Mouse (Mus musculus) stomach, postnatal 0 days (tissue): ENCODE measurements around the gene Reps1. TPM values are rescaled to one million over a fixed set of nuclear protein-coding genes. Genes with fewer than 3 reads are reported as not detected.
A peak's percentile ranks its signal among the peaks of the same experiment; 100 is the strongest.

Experiments used
- ATAC-seq: fragments of 200-750 bp; cut with Nextera tagmentation; 2 replicates; pipeline ENCODE4 v1.8.0; 2017; ENCODE audit not compliant: low FRiP score, low TSS enrichment
- DNase-seq: peaks from one replicate; pipeline ENCODE4 v3.0.0-alpha.2; 2016; ENCODE audit warnings: low spot score
- H3K27ac ChIP-seq: fragments of 300-500 bp; sonication (generic); replicated peaks from 2 replicates; pipeline ENCODE4 v1.5.1; 2014; ENCODE audit warnings: mild to moderate bottlenecking, control low read depth
- H3K27me3 ChIP-seq: fragments of 300-500 bp; sonication (generic); 2 replicates; pipeline ENCODE4 v1.6.1; 2014; ENCODE audit warnings: low read length; ENCODE audit not compliant: control insufficient read depth, insufficient read depth
- H3K36me3 ChIP-seq: fragments of 300-500 bp; sonication (generic); 2 replicates; pipeline ENCODE4 v1.6.1; 2014; ENCODE audit warnings: low read length, mixed read lengths; ENCODE audit not compliant: control insufficient read depth, insufficient read depth
- H3K4me1 ChIP-seq: fragments of 300-500 bp; sonication (generic); replicated peaks from 2 replicates; pipeline ENCODE4 v1.6.1; 2014; ENCODE audit warnings: antibody characterized with exemption; ENCODE audit not compliant: control insufficient read depth, insufficient read depth
- H3K4me2 ChIP-seq: fragments of 300-500 bp; sonication (generic); replicated peaks from 2 replicates; pipeline ENCODE4 v1.6.1; 2014; ENCODE audit warnings: low read depth, mild to moderate bottlenecking, control low read depth, moderate library complexity
- H3K4me3 ChIP-seq: fragments of 300-500 bp; sonication (generic); 2 replicates; pipeline ENCODE4 v1.5.1; 2014; ENCODE audit warnings: low read depth, low read length, control low read depth
- H3K9ac ChIP-seq: fragments of 300-500 bp; sonication (generic); 2 replicates; pipeline ENCODE4 v1.6.1; 2014; ENCODE audit warnings: mild to moderate bottlenecking, low read length, control low read depth, mixed read lengths
- H3K9me3 ChIP-seq: fragments of 300-500 bp; sonication (generic); 2 replicates; pipeline ENCODE4 v1.6.1; 2016; ENCODE audit warnings: low read length; ENCODE audit not compliant: control insufficient read depth
- CTCF ChIP-seq: IDR thresholded peaks from 2 replicates; pipeline ENCODE4 v1.5.1; 2016; ENCODE audit warnings: antibody characterized with exemption, low read depth, mild to moderate bottlenecking, moderate library complexity
- EP300 ChIP-seq: optimal IDR thresholded peaks from 2 replicates; pipeline ENCODE3; 2016; ENCODE audit warnings: antibody characterized with exemption
- WGBS: fragments of 180-500 bp; shearing (Covaris S2); extraction: QIAGEN DNeasy Blood & Tissue Kit; methylation state at CpG from one replicate; pipeline ENCODE4 v1.1.7; 2014; 5-methylcytosine and 5-hydroxymethylcytosine counted together
- polyA plus RNA-seq: library from polyadenylated mRNA; unstranded; fragments of >200 nt; fragmentation: Nextera tagmentation; extraction: Ambion mirVana; gene quantifications from 2 replicates; pipeline ENCODE4 v1.2.1, GENCODE M21; 2015

Gene Reps1
- polyA plus RNA-seq, 1 experiment from 2014 or later = 10.6 TPM

GRCm38 (mm10) chr10:18068880-18069279 is 13.2 kb downstream of the Reps1 start:
- Histone ChIP-seq H3K27me3 (no peaks in the 10 kb centered on the region), H3K9ac (no peak overlapping the region), H3K4me1 (0 out of 2 replicates have a peak, but pooled peaks cover 5% of the 10 kb centered on the region), H3K4me2 (no peak overlapping the region), H3K4me3 (no peak overlapping the region), H3K36me3 (no peaks in the 10 kb centered on the region), H3K9me3 (no peaks in the 10 kb centered on the region), H3K27ac (no peak overlapping the region)
- TF ChIP-seq CTCF (no peak), EP300 (no peak)
- DNase-seq = no peak
- no peak for ATAC-seq
- 75% methylated on average over 2 of the region's 2 CpGs for WGBS

- H3K9me3 ChIP-seq = no peaks in the 10 kb centered on the region
- no peaks in the 10 kb centered on the region for H3K27me3 ChIP-seq
- 0 out of 2 replicates have a peak, but pooled peaks cover 5% of the 10 kb centered on the region for H3K4me1 ChIP-seq
- DNase-seq = no peak
- ATAC-seq = no peak
- H3K4me2 ChIP-seq = no peak overlapping the region
- H3K4me3 ChIP-seq = no peak overlapping the region
- no peaks in the 10 kb centered on the region for H3K36me3 ChIP-seq
- H3K27ac ChIP-seq = no peak overlapping the region
- no peak overlapping the region for H3K9ac ChIP-seq
- TF ChIP-seq EP300 = no peak
- no peak for TF ChIP-seq CTCF
- 65% methylated on average over 2 of the region's 2 CpGs for WGBS
Observed at GRCm38 (mm10) chr10:18069576-18069975, 13.9 kb downstream of the Reps1 start.

DNA sequence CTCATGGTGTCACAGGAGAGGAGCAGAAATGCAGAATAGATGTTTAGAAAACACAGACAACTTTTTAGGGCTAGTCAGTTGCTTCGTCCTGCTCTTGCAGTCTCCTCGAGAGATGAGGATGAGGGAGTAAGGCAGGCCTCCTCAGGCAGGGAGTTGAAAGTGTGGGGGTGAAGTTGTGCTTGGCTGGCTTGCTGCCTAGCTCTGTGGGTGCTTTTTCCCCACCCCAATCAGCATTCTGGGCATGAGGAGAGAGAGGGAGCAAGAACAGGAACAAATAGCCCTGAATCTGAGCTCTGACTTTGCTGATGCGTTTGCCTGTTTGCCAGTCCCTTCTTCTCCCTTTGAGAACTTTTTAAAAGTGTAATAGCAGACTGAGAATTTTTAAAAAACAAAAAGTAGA is 14.5 kb downstream of the Reps1 start:
- Histone ChIP-seq H3K36me3 (no peaks in the 10 kb centered on the region), H3K27me3 (no peaks in the 10 kb centered on the region), H3K4me2 (no peak overlapping the region), H3K27ac (no peak overlapping the region), H3K4me3 (no peak overlapping the region), H3K4me1 (0 out of 2 replicates have a peak, but pooled peaks cover 5% of the 10 kb centered on the region), H3K9ac (no peak overlapping the region), H3K9me3 (no peaks in the 10 kb centered on the region)
- ATAC-seq (no peak), DNase-seq (no peak)
- no peak for TF ChIP-seq EP300
- no peak for TF ChIP-seq CTCF
- 42% methylated on average over 3 of the region's 3 CpGs for WGBS

DNA sequence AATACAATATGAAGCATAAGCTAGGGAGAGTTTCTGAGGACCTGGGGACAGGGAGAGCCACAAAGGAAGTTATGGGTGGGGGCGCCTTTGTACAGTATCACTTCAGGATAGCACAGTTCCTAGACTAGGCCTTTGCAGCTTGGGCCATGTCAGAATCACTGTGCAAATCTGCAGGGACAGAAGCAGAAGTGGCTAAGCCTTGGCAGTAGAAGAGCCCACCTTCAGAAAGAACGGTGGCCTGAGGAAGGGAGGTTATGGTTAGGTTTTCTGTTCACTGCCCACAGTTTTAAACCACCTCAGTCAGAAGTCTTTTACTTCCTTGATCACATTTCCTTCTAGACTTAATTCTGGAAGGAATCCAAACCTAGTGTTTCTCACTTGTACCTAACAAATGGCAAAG is 15.0 kb downstream of the Reps1 start:
- peak overlapping the region; percentile 56; the same call in 1 of the 2 replicates for H3K27ac ChIP-seq
- H3K4me2 ChIP-seq = no peak overlapping the region
- no peak for ATAC-seq

DNA sequence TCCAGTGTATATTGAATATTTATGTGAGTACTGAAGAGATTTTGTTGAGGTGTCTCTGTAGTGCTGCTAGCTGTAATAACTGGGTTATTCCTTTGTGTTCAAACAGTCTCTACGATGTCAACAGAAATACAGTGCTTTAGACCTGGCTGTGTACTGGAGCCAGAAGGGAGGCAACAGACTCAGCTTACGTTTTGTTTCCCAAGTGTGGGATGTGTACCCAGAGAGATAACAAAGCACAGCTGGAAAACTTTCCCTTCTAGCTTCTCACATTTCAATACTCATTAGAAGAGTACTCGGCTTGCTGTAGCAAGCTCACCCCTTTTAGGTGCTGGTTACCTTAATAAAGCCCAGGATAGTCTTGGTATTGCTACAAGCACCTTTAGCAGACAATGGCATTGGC is 17.2 kb downstream of the Reps1 start:
- Histone ChIP-seq H3K4me3 (no peak overlapping the region), H3K9me3 (no peaks in the 10 kb centered on the region), H3K27me3 (no peaks in the 10 kb centered on the region), H3K36me3 (no peaks in the 10 kb centered on the region), H3K9ac (no peak overlapping the region), H3K4me2 (no peak overlapping the region), H3K4me1 (0 out of 2 replicates have a peak, but pooled peaks cover 2% of the 10 kb centered on the region), H3K27ac (no peak overlapping the region)
- DNase-seq = no peak
- TF ChIP-seq EP300 (no peak), CTCF (no peak)
- no peak for ATAC-seq
- 47% methylated on average over 3 of the region's 3 CpGs for WGBS

More for the DNA sequence above, 15.0 kb downstream of the Reps1 start:
- 77% methylated on average over 2 of the region's 2 CpGs for WGBS
- H3K36me3 ChIP-seq = no peaks in the 10 kb centered on the region
- 0 out of 2 replicates have a peak, but pooled peaks cover 5% of the 10 kb centered on the region for H3K4me1 ChIP-seq
- no peak for TF ChIP-seq CTCF
- no peak for DNase-seq
- no peak overlapping the region for H3K9ac ChIP-seq
- H3K27me3 ChIP-seq = no peaks in the 10 kb centered on the region
- no peaks in the 10 kb centered on the region for H3K9me3 ChIP-seq
- H3K4me3 ChIP-seq = no peak overlapping the region

GRCm38 (mm10) chr10:18074383-18075075 is 18.9 kb downstream of the Reps1 start:
- Histone ChIP-seq H3K4me1 (0 out of 2 replicates have a peak, but pooled peaks cover 2% of the 10 kb centered on the region), H3K4me3 (no peak overlapping the region), H3K9me3 (no peaks in the 10 kb centered on the region), H3K36me3 (no peaks in the 10 kb centered on the region), H3K27ac (no peak overlapping the region), H3K4me2 (no peak overlapping the region), H3K27me3 (no peaks in the 10 kb centered on the region), H3K9ac (no peak overlapping the region)
- 73% methylated on average over 5 of the region's 5 CpGs for WGBS
- ATAC-seq (no peak), DNase-seq (no peak)
- TF ChIP-seq EP300 (no peak), CTCF (no peak)
